Mouse (Mus musculus) kidney, adult 2 months (tissue): Measurements from ENCODE around the gene Rpl10a.

Source experiments
- CTCF ChIP-seq: fragments of 200-500 bp; conservative IDR thresholded peaks from 2 replicates; pipeline ENCODE4 v1.5.1; 2011; ENCODE audit warnings: low read depth, mild to moderate bottlenecking, control low read depth, low read length, moderate library complexity, mixed read lengths; ENCODE audit not compliant: insufficient read depth, insufficient read length
- POLR2A ChIP-seq: fragments of 200-500 bp; IDR thresholded peaks from one replicate; pipeline ENCODE4 v1.6.1; 2011; ENCODE audit warnings: low read depth, low read length, control low read depth

- TF ChIP-seq POLR2A (no peak), CTCF (no peak)
Measured at GRCm38 (mm10) chr17:28374494-28374893, 46.2 kb downstream of the Rpl10a start.
